Mouse (Mus musculus): Measurements from ENCODE around the gene Lyrm9.
A peak's percentile ranks its signal among the peaks of the same experiment; 100 is the strongest.
"Not testable (repeated sequence)": the region's sequence is repeated elsewhere in the genome, so short reads cannot be mapped to it uniquely, and the experiment has no call there.

Gene Lyrm9

GRCm38 (mm10) chr11:78851216-78851870, 25.0 kb downstream of the Lyrm9 start:
- no peak for DNase-seq (ENCODE audit: low read depth, low spot score)

DNA sequence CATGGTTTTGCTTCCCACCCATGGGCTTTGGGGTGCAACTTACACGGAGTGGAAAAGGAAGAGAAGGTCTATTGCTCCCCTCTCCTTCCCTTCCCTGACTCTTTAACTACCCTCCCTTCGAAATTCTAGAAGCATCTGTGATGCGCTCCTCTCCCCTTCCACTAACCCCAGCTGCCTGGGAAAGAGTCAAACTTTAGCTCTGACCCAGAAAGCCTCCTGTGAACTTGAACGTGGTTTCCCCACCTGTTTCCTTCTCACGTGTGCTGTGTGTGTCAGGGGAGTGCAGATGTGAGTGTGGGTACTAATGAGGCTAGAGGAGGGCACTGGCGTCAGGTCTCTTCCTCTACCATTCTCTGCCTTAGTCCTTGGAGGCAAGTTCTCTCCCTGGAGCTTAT, 25.5 kb downstream of the Lyrm9 start:
- DNase-seq (ENCODE audit: low read depth, low spot score) = no peak

GRCm38 (mm10) chr11:78852529-78852928, 26.1 kb downstream of the Lyrm9 start:
- DNase-seq (ENCODE audit: low read depth, low spot score) = no peak

DNA sequence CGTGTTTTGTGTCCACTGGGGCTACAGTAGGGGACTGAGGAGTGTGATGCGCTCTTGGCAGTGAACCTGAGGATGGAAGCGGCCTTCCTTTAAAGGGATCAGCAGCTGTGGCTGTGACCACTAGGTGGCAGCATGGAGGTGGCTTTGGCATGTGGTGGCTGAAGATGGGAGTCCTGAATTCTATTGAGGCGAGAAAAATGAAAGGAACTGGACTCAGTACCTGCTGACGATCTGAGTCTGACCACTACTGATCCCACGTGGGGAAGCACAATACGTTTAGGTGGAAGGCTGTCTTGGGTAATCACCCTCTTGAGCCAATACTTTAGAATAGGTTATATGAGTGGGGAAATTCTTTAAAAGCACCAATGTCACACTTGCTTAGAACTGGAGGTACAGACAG, 29.9 kb downstream of the Lyrm9 start:
- peak; percentile 75 for DNase-seq (ENCODE audit: low read depth, low spot score)

DNA sequence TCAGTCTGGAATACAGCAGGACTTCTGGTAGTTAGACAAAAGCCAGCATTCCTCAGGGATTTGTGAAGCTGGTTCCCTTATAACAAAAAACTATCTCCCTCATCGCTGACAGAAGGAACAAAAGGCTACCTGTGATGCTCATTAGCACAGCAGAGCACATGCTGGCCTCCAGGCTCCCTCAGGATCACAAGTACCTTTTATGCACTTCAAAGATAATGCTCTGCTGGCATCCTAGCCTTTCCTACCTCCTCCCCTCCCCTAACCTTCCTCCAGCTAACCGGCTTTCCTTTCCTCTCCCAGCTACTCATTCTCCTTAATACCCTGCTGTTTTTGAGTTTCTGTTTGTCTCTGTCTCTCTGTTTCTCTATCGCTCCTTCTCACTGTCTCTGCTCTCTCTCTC, 31.2 kb downstream of the Lyrm9 start:
- DNase-seq (ENCODE audit: low read depth, low spot score) = no peak

DNA sequence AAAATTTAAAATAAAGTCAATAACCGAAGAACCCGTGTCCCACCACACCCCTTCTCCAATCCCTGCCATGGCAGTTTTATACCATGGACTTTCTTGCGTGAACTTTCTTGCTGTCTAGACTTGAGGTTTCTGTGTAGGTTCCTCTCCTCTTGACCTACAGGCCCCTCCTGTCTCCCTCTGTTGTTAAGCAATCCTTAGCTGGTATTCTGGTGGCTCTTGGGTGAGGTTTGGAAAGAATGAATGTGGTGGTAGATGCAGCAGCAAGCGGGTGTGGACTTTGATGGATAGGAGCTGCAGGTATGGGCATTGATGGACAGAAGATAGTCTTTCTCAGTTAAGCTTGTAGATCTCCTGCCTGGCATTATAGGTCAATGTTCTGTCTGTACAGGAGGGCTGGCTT, 37.5 kb downstream of the Lyrm9 start:
- no peak for DNase-seq (ENCODE audit: low read depth, low spot score)

- peak; percentile 32 for DNase-seq (ENCODE audit: low read depth, low spot score)
Observed at GRCm38 (mm10) chr11:78864567-78865278, 38.3 kb downstream of the Lyrm9 start.

DNA sequence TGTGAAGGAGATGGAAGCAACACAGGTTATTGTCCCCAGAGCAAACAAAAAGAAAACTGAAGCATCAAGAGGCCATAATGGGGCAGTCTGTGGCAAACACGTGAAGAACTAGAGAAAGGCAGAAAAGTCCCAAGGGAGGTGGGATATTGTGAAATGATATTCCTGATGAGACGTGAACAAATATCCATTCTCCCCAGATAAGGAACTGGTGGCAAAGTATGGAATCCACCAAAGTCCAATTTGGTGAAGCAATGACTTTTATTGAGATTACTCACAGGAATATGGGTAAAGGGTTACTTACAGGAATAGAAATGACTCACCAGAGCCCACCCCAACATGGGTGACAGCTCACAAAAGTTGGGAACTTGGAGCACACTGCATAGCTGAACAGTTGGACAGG, 38.9 kb downstream of the Lyrm9 start:
- no peak for DNase-seq (ENCODE audit: low read depth, low spot score)

DNA sequence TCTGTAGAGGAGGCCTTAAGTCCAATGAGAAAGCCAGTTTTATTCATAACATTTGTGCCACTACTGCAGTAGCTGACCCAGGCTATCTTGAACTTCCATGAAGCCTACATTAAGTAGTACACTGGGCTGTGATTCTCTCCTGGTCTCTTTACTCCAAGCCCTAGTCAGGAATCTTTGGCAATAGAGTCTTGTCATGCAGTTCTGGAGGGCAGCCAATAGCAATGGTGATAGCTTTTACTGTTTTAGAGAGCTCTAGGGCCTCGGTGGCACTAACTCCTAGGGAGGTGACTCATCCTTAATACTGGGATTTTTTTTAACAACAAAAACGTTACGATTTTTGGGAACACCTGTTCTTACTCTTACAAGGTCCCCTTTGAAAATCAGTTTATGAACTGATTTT, 40.1 kb downstream of the Lyrm9 start:
- no peak for DNase-seq (ENCODE audit: low read depth, low spot score)

- no peak for DNase-seq (ENCODE audit: low read depth, low spot score)
Observed at GRCm38 (mm10) chr11:78867696-78868095, 41.3 kb downstream of the Lyrm9 start.

GRCm38 (mm10) chr11:78869205-78869604, 42.8 kb downstream of the Lyrm9 start:
- not testable (repeated sequence) for DNase-seq (ENCODE audit: low read depth, low spot score)

- no peak for DNase-seq (ENCODE audit: low read depth, low spot score)
Observed at GRCm38 (mm10) chr11:78870891-78871290, 44.5 kb downstream of the Lyrm9 start.

DNA sequence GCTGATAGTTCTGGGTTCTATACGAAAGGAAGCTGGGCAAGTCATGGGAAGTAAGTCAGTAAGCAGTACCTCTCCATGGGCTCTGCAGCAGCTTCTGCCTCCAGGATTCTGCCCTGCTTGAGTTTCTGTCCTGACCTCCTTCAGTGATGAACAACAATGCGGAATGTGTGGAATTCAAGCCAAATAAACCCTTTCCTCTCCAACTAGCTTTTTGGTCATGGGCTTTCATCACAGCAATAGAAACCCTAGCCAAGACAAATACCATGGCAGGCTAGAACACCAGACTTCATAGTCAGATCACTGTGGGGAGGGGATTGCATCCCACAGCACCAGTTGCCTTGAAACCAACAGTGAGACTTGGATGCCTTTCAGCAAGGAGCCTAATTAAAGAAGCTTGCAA, 46.4 kb downstream of the Lyrm9 start:
- no peak for DNase-seq (ENCODE audit: low read depth, low spot score)

DNA sequence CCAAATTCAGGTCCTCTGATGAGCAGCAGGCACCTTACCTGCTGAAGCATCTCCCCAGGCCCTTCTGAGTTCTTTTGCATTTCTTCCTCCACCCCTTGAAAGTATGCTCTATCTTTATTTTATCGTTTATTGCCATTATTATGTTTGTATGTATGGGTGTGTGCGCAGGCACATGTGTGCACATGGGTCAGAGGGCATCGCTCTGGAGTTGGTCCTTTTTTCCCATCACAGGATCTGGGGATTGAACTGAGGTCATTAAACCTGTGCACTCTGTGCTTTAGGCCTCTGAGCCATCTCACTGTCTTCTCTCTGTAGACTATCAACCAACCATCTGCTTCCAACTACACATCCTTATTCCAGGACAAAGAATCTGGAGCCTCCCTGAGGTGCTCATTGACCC, 53.3 kb downstream of the Lyrm9 start:
- DNase-seq (ENCODE audit: low read depth, low spot score) = no peak

GRCm38 (mm10) chr11:78886693-78887092, 60.3 kb downstream of the Lyrm9 start:
- no peak for DNase-seq (ENCODE audit: low read depth, low spot score)

DNA sequence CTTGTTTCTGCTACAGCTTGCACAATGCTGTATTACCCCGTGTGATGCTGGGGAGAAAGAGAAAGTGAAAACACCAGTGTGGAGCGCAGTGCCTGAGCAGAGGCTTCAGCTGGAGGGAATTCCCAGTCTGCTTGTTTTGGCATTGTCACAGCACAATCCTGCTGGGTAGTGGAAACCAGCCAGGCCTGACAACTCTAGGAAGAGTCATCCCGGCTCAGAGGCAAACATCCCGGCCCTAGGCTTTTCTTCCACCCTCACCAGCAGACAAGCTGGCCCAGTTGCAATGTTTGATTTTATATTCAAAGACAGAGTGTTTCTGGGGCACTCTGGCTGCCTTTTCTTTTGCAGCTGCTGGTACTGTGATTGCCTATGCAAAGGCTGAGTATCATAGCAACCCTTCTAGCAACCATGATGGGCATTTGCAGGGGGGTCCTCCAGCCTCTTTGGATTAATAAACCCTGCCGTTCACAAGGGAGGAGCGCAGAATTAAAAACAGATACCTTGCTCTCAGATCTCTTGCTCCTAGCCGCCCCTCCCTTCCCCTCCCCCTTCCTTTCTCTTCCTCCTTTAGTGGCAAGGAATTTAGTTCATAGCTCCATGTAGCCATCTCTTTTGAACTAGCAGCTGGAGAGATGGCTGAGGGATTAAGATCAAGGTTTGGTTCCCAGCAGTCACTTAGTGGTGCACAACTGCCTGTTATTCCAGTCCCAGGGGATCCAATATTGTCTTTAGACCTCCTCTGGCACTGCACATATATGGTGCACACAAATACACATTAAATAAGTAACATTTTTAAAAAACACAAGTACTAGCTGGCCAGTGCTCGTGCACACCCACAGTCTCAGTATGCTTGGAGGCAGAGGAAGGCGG, 61.0 kb downstream of the Lyrm9 start:
- peak; percentile 78 for DNase-seq (ENCODE audit: low read depth, low spot score)

DNA sequence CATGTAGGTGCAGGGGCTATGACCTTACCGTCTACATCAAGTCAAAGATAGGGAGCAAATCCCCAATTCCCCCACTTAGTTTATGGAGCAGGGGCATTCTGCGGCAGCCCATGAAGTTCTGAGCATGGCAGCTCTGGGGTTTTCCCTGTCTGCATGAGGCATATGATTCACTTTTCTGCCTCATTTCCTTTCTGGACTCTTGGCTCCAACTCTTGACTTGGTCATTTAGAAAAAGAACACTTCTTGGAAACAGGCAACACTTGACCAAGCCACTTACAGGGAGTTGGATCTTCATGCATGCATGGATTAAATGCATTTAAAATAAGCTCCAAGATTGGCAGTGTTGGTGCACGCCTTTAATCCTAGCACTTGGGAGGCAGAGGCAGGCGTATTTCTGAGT, 62.8 kb downstream of the Lyrm9 start:
- no peak for DNase-seq (ENCODE audit: low read depth, low spot score)

Measured in CD4-positive helper T cell, adult 2 months (primary cell).